Mouse (Mus musculus): Measurements from ENCODE around the gene 4933430I17Rik. TPM values are rescaled to one million over a fixed set of nuclear protein-coding genes. Genes with fewer than 3 reads are reported as not detected.

Gene 4933430I17Rik
- polyA plus RNA-seq, 1 experiment from 2014 or later, result 0.41 TPM

GRCm38 (mm10) chr4:62514995-62515394, 10.2 kb upstream of the 4933430I17Rik start:
- ATAC-seq (replicated peaks; ENCODE audit: extremely low read depth, insufficient read depth, low FRiP score), result no peak
- Histone ChIP-seq H3K27me3 (ENCODE audit: control insufficient read depth, insufficient read depth, low read length) (no peaks in the 10 kb centered on the region), H3K36me3 (ENCODE audit: control insufficient read depth, insufficient read depth) (peaks cover 26% of the 10 kb centered on the region), H3K4me3 (ENCODE audit: low read length) (no peak overlapping the region), H3K4me2 (ENCODE audit: low read depth, low read length) (no peak overlapping the region), H3K9me3 (replicated peaks; ENCODE audit: control insufficient read depth, low read length) (no peaks in the 10 kb centered on the region), H3K4me1 (ENCODE audit: control insufficient read depth, insufficient read depth, low read length) (peaks cover 34% of the 10 kb centered on the region), H3K9ac (ENCODE audit: low read length) (no peak overlapping the region), H3K27ac (ENCODE audit: low read length) (no peak overlapping the region)
- 68% methylated on average over 7 of the region's 7 CpGs for WGBS

- H3K9me3 ChIP-seq (replicated peaks; ENCODE audit: control insufficient read depth, low read length), result no peaks in the 10 kb centered on the region
- WGBS, result 36% methylated on average over 3 of the region's 3 CpGs
- H3K4me3 ChIP-seq (ENCODE audit: low read length), result no peak overlapping the region
These were observed 9.7 kb upstream of the 4933430I17Rik start for GRCm38 (mm10) chr4:62515490-62515889.

GRCm38 (mm10) chr4:62516079-62516478, 9.1 kb upstream of the 4933430I17Rik start:
- Histone ChIP-seq H3K27me3 (ENCODE audit: control insufficient read depth, insufficient read depth, low read length) (no peaks in the 10 kb centered on the region), H3K4me3 (ENCODE audit: low read length) (no peak overlapping the region), H3K27ac (ENCODE audit: low read length) (peak overlapping the region; percentile 55), H3K4me1 (ENCODE audit: control insufficient read depth, insufficient read depth, low read length) (peaks cover 34% of the 10 kb centered on the region), H3K9ac (ENCODE audit: low read length) (0 out of 2 replicates have a peak overlapping the region, but pooled peaks have one; percentile 17), H3K36me3 (ENCODE audit: control insufficient read depth, insufficient read depth) (peaks cover 17% of the 10 kb centered on the region), H3K4me2 (ENCODE audit: low read depth, low read length) (peak overlapping the region; percentile 16; the same call in 1 of the 2 replicates), H3K9me3 (replicated peaks; ENCODE audit: control insufficient read depth, low read length) (no peaks in the 10 kb centered on the region)
- WGBS, result 49% methylated on average over 2 of the region's 2 CpGs
- ATAC-seq (replicated peaks; ENCODE audit: extremely low read depth, insufficient read depth, low FRiP score), result no peak

More at GRCm38 (mm10) chr4:62515490-62515889, 9.7 kb upstream of the 4933430I17Rik start:
- Histone ChIP-seq H3K27me3 (ENCODE audit: control insufficient read depth, insufficient read depth, low read length) (no peaks in the 10 kb centered on the region), H3K36me3 (ENCODE audit: control insufficient read depth, insufficient read depth) (peaks cover 21% of the 10 kb centered on the region), H3K9ac (ENCODE audit: low read length) (no peak overlapping the region), H3K27ac (ENCODE audit: low read length) (peak overlapping the region; percentile 55), H3K4me2 (ENCODE audit: low read depth, low read length) (no peak overlapping the region; the same call in 1 of the 2 replicates), H3K4me1 (ENCODE audit: control insufficient read depth, insufficient read depth, low read length) (peaks cover 34% of the 10 kb centered on the region)
- no peak for ATAC-seq (replicated peaks; ENCODE audit: extremely low read depth, insufficient read depth, low FRiP score)

GRCm38 (mm10) chr4:62516579-62516978, 8.6 kb upstream of the 4933430I17Rik start:
- no peak overlapping the region for H3K4me2 ChIP-seq (ENCODE audit: low read depth, low read length)
- no peak overlapping the region for H3K4me3 ChIP-seq (ENCODE audit: low read length)
- 68% methylated on average over 1 of the region's 1 CpGs for WGBS
- no peak for ATAC-seq (replicated peaks; ENCODE audit: extremely low read depth, insufficient read depth, low FRiP score)
- H3K27ac ChIP-seq (ENCODE audit: low read length), result peak overlapping the region; percentile 55
- H3K36me3 ChIP-seq (ENCODE audit: control insufficient read depth, insufficient read depth), result peaks cover 14% of the 10 kb centered on the region
- H3K9ac ChIP-seq (ENCODE audit: low read length), result no peak overlapping the region
- no peaks in the 10 kb centered on the region for H3K27me3 ChIP-seq (ENCODE audit: control insufficient read depth, insufficient read depth, low read length)
- H3K9me3 ChIP-seq (replicated peaks; ENCODE audit: control insufficient read depth, low read length), result no peaks in the 10 kb centered on the region
- H3K4me1 ChIP-seq (ENCODE audit: control insufficient read depth, insufficient read depth, low read length), result peaks cover 34% of the 10 kb centered on the region

GRCm38 (mm10) chr4:62517046-62517445, 8.1 kb upstream of the 4933430I17Rik start:
- Histone ChIP-seq H3K9ac (ENCODE audit: low read length) (no peak overlapping the region), H3K4me1 (ENCODE audit: control insufficient read depth, insufficient read depth, low read length) (peaks cover 34% of the 10 kb centered on the region), H3K4me3 (ENCODE audit: low read length) (no peak overlapping the region)

GRCm38 (mm10) chr4:62517538-62518415, 7.4 kb upstream of the 4933430I17Rik start:
- Histone ChIP-seq H3K27ac (ENCODE audit: low read length) (peak overlapping the region; percentile 79), H3K4me2 (ENCODE audit: low read depth, low read length) (peak overlapping the region; percentile 91), H3K4me3 (ENCODE audit: low read length) (no peak overlapping the region; the same call in 1 of the 2 replicates), H3K9me3 (replicated peaks; ENCODE audit: control insufficient read depth, low read length) (no peaks in the 10 kb centered on the region), H3K9ac (ENCODE audit: low read length) (peak overlapping the region; percentile 87), H3K4me1 (ENCODE audit: control insufficient read depth, insufficient read depth, low read length) (peaks cover 34% of the 10 kb centered on the region), H3K27me3 (ENCODE audit: control insufficient read depth, insufficient read depth, low read length) (no peaks in the 10 kb centered on the region), H3K36me3 (ENCODE audit: control insufficient read depth, insufficient read depth) (peaks cover 7% of the 10 kb centered on the region)
- ATAC-seq (replicated peaks; ENCODE audit: extremely low read depth, insufficient read depth, low FRiP score), result no peak
- WGBS, result 72% methylated on average over 10 of the region's 10 CpGs

More at GRCm38 (mm10) chr4:62517046-62517445, 8.1 kb upstream of the 4933430I17Rik start:
- WGBS, result 85% methylated on average over 8 of the region's 8 CpGs
- Histone ChIP-seq H3K4me2 (ENCODE audit: low read depth, low read length) (no peak overlapping the region), H3K27me3 (ENCODE audit: control insufficient read depth, insufficient read depth, low read length) (no peaks in the 10 kb centered on the region), H3K9me3 (replicated peaks; ENCODE audit: control insufficient read depth, low read length) (no peaks in the 10 kb centered on the region), H3K27ac (ENCODE audit: low read length) (peak overlapping the region; percentile 55), H3K36me3 (ENCODE audit: control insufficient read depth, insufficient read depth) (peaks cover 11% of the 10 kb centered on the region)
- no peak for ATAC-seq (replicated peaks; ENCODE audit: extremely low read depth, insufficient read depth, low FRiP score)

GRCm38 (mm10) chr4:62518416-62519121, 6.6 kb upstream of the 4933430I17Rik start:
- H3K36me3 ChIP-seq (ENCODE audit: control insufficient read depth, insufficient read depth), result peaks cover 4% of the 10 kb centered on the region; the same call in 1 of the 2 replicates
- peaks cover 34% of the 10 kb centered on the region for H3K4me1 ChIP-seq (ENCODE audit: control insufficient read depth, insufficient read depth, low read length)
- 39% methylated on average over 13 of the region's 13 CpGs for WGBS
- H3K27ac ChIP-seq (ENCODE audit: low read length), result peak overlapping the region; percentile 79
- H3K27me3 ChIP-seq (ENCODE audit: control insufficient read depth, insufficient read depth, low read length), result no peaks in the 10 kb centered on the region
- peak overlapping the region; percentile 87 for H3K9ac ChIP-seq (ENCODE audit: low read length)
- H3K4me3 ChIP-seq (ENCODE audit: low read length), result peak overlapping the region; percentile 79
- H3K9me3 ChIP-seq (replicated peaks; ENCODE audit: control insufficient read depth, low read length), result no peaks in the 10 kb centered on the region
- peak overlapping the region; percentile 91 for H3K4me2 ChIP-seq (ENCODE audit: low read depth, low read length)
- no peak for ATAC-seq (replicated peaks; ENCODE audit: extremely low read depth, insufficient read depth, low FRiP score)

- peak; percentile 32 for ATAC-seq (replicated peaks; ENCODE audit: extremely low read depth, insufficient read depth, low FRiP score)
- Histone ChIP-seq H3K27me3 (ENCODE audit: control insufficient read depth, insufficient read depth, low read length) (no peaks in the 10 kb centered on the region), H3K4me2 (ENCODE audit: low read depth, low read length) (peak overlapping the region; percentile 91), H3K4me3 (ENCODE audit: low read length) (peak overlapping the region; percentile 79), H3K9me3 (replicated peaks; ENCODE audit: control insufficient read depth, low read length) (no peaks in the 10 kb centered on the region), H3K4me1 (ENCODE audit: control insufficient read depth, insufficient read depth, low read length) (peaks cover 41% of the 10 kb centered on the region), H3K36me3 (ENCODE audit: control insufficient read depth, insufficient read depth) (peaks cover 7% of the 10 kb centered on the region), H3K9ac (ENCODE audit: low read length) (peak overlapping the region; percentile 87), H3K27ac (ENCODE audit: low read length) (peak overlapping the region; percentile 79)
- 1% methylated on average over 26 of the region's 26 CpGs for WGBS
These were observed 5.9 kb upstream of the 4933430I17Rik start for GRCm38 (mm10) chr4:62519122-62519848.
